Mouse (Mus musculus) fat pad, adult 2 months (tissue): Measurements from ENCODE around the gene Bspry.

ENCODE experiments used
- DNase-seq: peaks from one replicate; pipeline ENCODE4 v3.0.0-alpha.2; 2011; ENCODE audit warnings: low read depth, low spot score; ENCODE audit errors: extremely low read depth

Gene Bspry

DNA sequence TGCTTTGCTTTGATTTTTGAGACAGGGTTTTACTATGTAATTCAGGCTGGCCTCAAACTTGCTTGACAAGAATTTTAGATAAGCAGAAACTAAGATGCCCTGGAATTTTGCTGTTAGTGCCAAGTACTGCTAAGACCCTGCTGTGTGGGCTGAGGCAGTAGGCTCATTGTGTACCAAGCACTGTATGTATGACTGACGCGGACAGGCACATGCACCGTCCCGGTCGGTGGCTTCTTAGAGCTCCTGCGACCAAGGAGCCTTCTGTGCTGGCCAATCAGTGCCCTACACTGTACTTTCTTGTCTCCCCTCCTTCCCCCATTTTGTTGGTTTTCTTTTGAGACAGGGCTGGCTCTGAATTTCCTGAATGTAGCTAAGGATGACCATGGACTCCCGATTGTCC is 35.1 kb downstream of the Bspry start:
- DNase-seq = no peak

DNA sequence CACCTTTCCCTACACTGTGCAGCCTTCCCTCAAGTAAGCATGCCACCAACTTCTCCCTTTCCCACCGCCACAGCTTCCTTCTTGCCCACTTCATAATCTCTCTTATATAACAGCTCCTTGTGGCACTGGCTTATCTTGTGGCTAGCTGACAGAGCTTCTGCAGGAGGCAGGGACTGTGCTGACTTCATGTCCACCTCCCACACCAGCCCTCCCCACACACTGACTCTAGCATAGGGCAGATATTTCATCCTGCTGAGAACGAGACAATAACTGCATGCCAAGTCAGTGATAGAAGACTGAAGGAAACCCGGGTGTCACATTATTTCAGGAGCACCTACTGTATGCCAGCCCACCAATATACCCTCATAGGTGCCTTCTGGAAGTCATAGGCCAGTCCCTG is 35.6 kb downstream of the Bspry start:
- no peak for DNase-seq

DNA sequence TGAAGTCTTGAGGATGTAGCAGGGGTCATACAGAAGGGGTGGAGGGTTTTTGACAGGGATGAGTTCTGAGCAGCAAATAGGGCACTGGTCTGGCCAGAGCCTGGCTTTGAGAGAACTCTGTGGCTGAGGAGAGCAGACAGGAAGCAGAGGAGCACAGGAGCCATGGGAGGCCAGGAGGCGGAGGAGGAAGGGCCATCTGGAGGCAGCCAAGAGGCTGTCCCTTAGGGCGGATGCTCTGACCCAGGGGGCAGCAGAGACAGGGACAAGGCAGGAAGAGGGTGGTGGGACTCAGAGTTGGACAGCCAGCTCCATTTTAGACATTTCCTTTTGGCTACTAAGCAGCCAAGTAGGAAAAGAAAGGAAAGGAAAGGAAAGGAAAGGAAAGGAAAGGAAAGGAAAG is 36.2 kb downstream of the Bspry start:
- no peak for DNase-seq

DNA sequence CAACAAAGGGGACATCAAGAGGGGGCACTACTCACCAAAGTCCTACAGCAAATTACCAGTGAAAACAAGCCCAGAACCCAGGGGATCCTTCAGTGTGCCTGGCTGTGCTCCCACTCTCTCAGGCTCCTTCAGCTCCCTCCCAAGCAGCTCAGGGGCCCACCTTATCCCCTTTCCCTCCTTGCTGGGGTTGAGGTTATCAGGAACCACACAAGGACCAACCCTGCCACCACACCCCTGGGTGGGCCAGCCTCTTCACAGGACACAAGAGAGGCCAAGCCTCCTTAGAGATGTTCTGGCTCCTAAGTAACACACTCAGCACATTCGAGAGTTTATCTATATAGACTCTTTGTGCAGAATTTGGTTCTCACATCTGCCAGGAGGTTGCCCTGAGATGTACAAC is 36.7 kb downstream of the Bspry start:
- DNase-seq = no peak

DNA sequence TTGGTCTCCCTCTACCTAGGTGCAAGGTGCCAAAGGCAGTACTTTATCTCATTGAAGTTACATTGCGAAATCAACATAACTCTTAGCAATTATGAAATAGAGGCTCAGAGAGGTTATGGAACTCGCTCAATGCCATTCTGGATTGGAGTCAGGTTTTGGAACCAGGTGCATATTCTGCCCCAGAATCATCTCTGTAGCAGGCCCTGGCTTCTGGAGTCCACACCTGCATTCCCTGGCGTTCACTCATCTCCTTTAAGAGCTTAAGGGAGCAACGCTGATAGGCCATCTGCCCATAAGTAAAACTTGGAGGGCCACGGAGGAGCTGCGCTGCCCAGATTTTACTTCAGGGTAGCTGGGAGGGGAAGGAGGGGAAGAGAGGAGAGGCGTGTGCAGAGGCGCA is 37.2 kb downstream of the Bspry start:
- no peak for DNase-seq

DNA sequence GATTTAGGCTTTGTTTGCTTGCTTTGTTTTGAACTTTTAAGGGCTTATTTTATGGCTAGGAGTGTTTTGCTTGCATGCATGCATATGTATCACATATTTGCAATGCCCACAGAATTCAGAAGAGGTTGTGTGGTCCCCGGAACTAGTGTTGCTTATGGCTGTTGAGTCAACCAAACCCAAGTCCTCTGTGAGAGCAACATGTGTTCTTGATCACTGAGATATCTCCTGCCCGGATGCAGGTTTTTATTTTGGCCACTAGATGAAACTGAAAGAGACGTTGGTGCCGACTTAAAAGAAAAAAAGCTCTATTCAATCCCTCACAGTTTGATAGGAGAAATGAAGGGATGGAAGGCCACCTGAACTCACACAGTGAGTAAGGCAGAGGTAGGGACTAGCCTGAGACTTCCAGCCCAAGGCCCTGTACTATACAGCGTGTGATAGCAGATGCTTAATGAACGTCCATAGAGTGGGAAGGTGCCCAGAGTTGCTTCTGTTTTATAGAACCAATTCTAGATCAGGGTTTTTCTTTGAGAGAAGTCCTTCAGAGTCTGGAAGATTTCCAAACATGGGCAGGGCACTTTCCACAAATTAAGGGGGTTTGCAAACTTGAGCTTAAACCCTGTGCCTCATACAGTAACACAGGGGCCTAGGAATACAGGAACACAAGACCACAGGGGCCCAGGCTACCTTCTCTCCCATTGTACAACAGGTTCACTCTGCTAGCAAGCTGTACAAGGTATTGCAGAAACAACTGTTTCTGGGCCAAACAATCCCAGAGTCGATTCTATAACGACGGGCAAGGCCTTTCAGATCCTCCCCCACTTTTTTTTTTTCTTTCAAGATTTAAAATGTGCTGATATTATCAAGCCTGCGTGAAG is 37.9 kb downstream of the Bspry start:
- no peak for DNase-seq

DNA sequence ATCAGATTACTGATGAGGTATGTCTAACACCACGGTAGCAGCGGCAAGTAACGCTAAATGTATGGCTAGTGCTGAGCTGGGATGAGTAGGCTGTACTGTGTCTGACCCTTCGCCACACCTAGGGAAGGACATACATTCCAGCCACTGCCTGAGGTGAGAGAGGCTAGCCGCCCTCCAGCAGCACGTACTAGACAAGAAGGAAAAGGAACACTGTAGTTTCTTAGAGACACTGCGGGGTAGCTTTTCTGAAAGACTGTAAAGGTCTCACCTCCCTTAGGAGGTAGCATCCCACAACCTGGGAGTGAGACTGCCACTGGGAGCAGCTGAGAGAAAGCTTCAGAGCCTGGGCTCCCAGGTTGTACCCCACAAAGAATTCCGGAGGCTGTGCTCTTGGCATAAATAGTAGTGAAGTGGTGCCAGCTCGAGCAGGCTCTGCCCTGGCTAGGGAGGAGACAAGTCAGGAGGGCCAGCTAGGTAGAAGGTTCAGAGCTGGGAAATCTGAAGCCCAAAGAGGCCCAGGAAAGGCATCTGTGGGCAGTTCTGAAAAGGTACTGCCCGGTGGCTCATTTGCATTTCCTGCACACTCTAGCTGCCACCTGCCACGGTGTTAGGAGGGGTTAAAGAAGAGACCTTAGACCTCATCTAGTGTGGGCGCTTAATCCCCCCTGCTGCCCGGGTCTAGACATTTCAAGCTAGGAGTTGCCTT is 38.7 kb downstream of the Bspry start:
- no peak for DNase-seq

DNA sequence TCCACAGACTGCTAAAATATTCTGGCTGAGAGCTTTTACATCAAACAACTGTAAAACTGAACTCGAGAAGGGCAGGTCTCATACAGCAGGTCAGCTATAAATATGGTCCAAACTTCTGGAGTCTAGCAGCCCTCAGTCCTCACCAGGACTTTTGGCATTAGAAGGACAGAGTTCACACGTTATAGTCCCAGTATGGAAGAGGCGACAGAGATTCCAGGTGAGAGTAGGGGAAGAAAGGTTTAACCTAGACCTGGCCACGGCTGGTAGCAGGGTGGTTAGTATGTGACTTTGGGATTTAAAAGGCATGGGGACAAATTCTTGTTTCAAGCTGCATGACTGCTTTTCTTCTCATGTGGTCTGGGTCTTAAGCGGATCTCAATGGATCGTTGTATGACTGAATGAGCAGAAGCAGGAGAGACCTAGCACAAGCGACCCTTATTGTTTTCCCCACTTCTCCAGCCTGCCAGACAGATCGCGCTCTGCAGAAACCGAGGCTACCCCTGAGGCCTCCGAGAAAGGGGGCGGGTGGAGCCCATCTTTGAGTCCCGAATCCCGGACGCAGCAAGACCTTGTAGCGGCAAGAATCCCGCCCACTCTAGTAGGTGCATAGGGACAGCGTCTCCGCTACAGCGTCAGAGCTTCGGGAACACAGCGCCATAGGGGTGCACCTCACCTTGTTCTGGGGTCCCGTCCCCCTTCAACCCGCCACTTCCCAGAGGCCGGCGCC is 39.4 kb downstream of the Bspry start:
- no peak for DNase-seq

DNA sequence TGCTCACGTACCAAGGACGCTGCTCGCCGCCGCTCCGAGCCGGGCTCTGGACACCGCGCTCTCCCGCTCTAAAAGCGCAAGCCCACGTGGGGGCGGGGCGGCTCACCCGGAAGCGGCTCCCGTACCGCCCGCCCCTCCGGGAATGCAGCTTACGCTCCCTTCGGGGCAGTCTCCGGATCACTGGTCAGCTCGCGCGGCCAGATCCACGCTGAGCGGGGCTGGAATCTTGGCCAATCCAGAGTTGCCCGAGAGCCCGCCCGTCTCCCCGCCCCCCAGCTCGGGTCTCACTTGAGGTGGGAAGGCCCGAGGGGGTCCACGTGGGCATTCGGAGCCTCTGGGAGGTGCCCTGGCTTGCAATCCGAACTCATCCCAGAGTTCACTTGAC is 40.0 kb downstream of the Bspry start, which contains the start of gene Alad:
Gene Alad, minus strand, starts transcription at position 70 of the 385 bp plus-strand sequence.
- no peak for DNase-seq

DNA sequence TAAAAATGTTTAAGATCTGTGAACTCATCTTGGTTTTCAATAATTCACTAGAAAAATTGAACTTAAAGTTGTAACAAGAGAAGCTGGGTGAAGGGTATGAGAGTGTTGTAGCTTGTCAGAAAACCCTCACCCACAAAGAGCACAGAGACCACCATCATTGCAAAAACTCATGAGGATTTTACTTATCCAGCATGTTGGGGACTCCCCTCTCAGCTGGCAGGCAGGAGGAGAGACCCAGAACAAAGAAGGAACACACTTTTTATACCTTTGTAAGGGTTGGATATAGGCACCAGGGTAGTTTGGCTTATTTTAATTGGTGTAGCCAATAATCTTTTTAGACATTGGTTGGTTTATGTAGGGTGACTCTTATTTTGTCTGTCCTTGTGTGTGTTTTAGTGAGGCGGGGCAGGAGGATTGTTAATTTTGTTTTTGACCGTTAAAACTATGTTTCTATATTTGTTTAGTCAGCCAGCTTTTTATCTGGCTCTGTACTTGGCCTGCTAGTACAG is 41.1 kb downstream of the Bspry start:
- no peak for DNase-seq

DNA sequence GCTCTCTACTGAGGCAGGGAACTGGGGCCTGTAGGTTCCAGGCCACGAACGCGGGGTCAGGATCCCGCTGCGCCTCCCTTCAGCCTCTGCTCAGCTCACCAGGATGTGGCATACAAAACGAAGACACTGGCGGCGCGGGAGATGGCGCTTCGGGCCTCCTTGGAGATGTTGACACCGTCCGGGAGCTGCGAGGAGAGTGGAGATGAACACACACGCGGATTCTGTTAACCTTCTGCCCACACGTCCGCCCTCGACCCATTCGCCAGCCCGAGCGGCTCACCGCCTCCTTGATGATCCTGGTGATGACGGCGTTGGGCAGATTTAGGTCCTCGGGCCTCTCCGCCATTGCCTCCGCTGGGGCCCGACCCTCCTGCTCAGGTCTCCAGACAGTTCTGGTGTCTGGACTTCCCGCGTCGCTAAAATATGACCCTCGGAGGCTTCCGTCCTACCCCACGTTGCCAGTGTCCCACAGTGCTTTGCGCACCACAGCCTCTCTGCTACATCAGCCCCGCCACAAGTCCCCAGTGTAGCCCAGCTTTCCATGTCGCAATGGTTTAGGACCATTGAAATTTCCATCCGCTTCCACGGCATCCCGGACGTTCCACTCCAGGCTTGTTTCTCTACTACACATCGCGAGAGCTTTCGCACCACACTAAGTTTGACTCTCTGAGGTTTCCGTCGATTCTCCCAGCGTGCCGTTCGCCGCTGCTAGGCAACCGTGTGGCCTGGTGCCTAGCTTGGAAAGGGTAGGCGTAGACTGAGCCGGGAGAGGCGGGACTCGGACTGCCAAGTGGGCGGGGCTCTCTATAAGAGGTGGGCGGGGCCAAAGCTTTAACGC is 45.0 kb downstream of the Bspry start, which contains the start of the genes Pole3 and 4933430I17Rik:
Gene Pole3, minus strand, starts transcription at position 418 of the 838 bp plus-strand sequence.
Gene 4933430I17Rik, plus strand, starts transcription at position 719 of the 838 bp plus-strand sequence.
- no peak for DNase-seq

DNA sequence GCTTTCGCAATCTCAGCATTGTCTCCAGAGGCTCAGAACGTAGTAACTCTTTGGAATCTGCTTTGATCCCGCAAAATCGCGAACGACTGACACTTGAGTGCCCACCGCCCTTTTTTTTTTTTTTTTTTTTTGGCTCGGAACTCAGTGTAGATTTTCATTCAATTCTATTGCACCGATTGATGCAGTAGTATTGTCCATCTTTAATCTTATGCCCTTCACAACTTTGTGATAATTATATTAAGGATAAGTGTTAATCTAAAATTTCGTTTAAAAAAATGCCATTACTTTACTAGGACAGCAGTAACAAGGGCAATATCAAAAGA is 45.6 kb downstream of the Bspry start:
- no peak for DNase-seq

DNA sequence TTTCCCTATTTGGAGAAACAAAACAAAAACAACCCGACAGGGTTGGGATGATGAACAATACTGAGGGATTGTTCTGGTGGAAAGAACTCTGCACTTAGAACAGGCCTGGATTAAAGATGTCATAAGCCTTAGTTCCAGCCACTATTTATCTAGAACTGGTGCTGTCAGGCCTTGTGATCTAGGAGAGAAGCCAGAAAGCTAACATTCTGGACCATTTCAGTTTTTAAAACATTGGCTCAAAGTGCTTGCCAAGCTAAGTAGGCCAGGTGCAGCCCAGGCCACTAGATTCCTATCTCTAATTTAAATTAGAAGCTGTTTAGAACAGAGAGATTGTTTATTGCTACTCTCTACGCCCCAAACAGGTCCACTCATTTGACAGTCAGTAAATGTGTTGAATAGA is 46.4 kb downstream of the Bspry start:
- no peak for DNase-seq

DNA sequence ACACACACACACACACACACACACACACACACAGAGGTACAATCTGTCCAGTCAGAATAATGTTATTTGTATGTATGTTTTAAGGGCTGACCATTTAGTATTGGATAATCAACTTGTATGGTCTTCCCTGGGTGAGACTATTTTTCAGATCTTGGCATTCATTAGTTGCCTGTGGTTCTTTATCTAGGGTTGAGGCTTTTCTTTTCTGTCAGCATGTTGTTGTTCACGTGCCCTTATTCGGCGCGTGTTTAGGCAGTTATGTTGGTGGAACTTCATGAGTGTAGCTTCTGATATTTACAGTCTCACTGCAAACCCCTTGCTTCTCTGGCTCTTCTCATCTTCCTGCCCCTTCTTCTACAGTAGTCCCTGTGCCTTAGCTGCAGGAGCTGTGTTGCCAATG is 47.8 kb downstream of the Bspry start:
- no peak for DNase-seq

DNA sequence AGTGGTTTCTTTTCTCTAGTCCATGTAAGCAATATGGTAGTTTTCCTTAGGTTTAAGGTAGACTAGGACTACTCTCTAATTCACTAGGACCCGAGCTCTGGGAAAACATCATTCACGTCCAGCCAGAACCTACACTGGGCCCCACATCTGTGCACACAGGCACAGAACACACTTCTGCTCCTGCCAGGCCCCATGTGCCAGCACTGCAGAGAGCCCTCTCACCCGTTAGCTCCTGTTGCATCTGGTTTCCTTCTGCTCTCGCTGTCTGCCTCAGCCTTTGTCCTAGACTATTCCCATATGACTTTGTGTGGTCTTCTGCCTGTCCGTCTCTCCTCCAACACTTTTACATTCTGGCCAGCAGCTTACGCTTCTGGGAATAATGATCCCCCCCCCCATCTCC is 53.9 kb downstream of the Bspry start:
- DNase-seq = no peak

DNA sequence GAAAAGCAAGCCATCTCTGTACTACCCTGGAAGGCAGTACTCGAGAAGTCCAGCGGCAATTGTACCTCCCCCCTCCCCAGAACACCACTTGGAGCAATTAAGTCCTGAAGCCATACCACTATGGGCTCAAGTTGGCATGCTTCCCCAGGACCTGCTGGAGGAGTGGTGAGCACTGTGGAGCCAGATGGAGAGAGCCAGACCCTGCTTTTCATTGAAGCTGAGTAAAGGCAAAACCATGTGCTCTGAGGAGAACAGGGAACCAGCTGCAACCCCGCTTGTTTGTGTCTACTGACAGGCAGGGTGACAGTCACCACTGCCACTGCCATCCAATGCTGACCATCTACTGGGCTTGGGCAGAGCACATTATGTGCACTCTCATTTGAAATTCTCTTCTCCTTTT is 61.9 kb downstream of the Bspry start:
- DNase-seq = no peak

DNA sequence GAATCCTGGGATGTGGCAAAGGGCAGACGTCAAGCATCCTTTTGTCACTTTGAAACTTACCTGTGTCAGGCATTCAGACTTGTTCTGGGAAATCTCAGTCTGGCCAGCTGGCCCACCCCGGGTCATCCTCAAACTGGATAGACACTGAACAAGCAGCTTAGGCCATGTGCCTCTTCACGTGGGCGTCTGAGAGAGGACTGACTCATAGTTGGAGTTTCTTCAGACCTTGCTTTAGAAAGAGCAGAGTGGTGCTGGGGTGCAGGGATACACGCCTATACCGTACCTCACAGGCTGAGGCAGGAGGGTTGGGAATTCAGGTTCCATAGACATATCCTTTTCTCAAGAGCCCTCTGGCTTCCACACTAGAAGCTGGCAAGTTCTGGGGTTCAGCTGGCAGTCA is 63.9 kb downstream of the Bspry start:
- DNase-seq = no peak

DNA sequence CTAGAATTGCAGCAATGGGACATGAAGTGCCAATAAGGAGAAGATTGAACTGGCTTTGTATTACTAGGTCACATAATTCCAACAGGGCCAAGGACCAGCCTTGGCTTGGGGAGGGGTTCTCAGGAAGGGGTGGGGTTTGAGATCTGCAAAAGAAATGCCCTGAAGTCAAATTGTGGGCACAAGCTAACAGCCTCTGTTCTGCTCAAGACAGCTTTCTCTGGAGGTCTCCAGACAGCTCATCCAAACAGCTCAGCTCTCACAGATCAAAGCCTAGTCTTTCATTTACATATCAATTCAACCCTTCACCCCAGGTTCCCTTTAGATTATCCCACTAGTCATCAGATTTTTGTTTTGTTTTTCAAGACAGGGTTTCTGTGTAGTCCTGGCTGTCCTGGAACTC is 64.9 kb downstream of the Bspry start:
- no peak for DNase-seq
